Mouse (Mus musculus) kidney, embryonic 14.5 days (tissue): ENCODE measurements around the gene Rln3. TPM values are rescaled to one million over a fixed set of nuclear protein-coding genes. Genes with fewer than 3 reads are reported as not detected.

Source experiments
- ATAC-seq: fragments of 200-750 bp; cut with Nextera tagmentation; 2 replicates; pipeline ENCODE4 v1.8.0; 2017; ENCODE audit warnings: moderate number of reproducible peaks, mild to moderate bottlenecking, moderate TSS enrichment, moderate library complexity; ENCODE audit not compliant: low FRiP score, low TSS enrichment
- H3K27ac ChIP-seq: fragments of 300-500 bp; sonication (generic); 2 replicates; pipeline ENCODE4 v1.5.1; 2014; ENCODE audit warnings: low read depth, mild to moderate bottlenecking, low read length, moderate library complexity, mixed read lengths
- H3K27me3 ChIP-seq: fragments of 300-500 bp; sonication (generic); 2 replicates; pipeline ENCODE4 v1.6.1; 2014; ENCODE audit warnings: mild to moderate bottlenecking, low read length; ENCODE audit not compliant: control insufficient read depth, insufficient read depth
- H3K36me3 ChIP-seq: fragments of 300-500 bp; sonication (generic); 2 replicates; pipeline ENCODE4 v1.6.1; 2014; ENCODE audit warnings: low read length, mixed read lengths; ENCODE audit not compliant: control insufficient read depth, insufficient read depth
- H3K4me1 ChIP-seq: fragments of 300-500 bp; sonication (generic); 2 replicates; pipeline ENCODE4 v1.6.1; 2014; ENCODE audit warnings: low read length, mixed read lengths; ENCODE audit not compliant: control insufficient read depth, insufficient read depth
- H3K4me2 ChIP-seq: fragments of 300-500 bp; sonication (generic); replicated peaks from 2 replicates; pipeline ENCODE4 v1.6.1; 2014; ENCODE audit warnings: low read depth, mild to moderate bottlenecking, low read length
- H3K4me3 ChIP-seq: fragments of 300-500 bp; sonication (generic); 2 replicates; pipeline ENCODE4 v1.5.1; 2014; ENCODE audit warnings: mild to moderate bottlenecking, low read length
- H3K9ac ChIP-seq: fragments of 300-500 bp; sonication (generic); 2 replicates; pipeline ENCODE4 v1.6.1; 2014; ENCODE audit warnings: low read depth, mild to moderate bottlenecking, low read length, moderate library complexity
- H3K9me3 ChIP-seq: fragments of 300-500 bp; sonication (generic); 2 replicates; pipeline ENCODE4 v1.6.1; 2016; ENCODE audit warnings: low read length; ENCODE audit not compliant: control insufficient read depth
- WGBS: fragments of 180-500 bp; shearing (Covaris S2); extraction: QIAGEN DNeasy Blood & Tissue Kit; methylation state at CpG from one replicate; pipeline ENCODE4 v1.1.7; 2014; 5-methylcytosine and 5-hydroxymethylcytosine counted together
- microRNA counts: library from miRNA; unstranded; fragments of <30 nt; microRNA quantifications from one replicate; lab custom pipeline; 2017
- microRNA-seq: library from miRNA; unstranded; fragments of <30 nt; microRNA quantifications from one replicate; pipeline ENCODE4, GENCODE M21; 2016
- polyA plus RNA-seq: library from polyadenylated mRNA; unstranded; fragments of >200 nt; fragmentation: Nextera tagmentation; extraction: Ambion mirVana; gene quantifications from 2 replicates; pipeline ENCODE4 v1.2.1, GENCODE M21; 2014

Gene Rln3
- polyA plus RNA-seq, 1 experiment from 2014 or later = not detected

DNA sequence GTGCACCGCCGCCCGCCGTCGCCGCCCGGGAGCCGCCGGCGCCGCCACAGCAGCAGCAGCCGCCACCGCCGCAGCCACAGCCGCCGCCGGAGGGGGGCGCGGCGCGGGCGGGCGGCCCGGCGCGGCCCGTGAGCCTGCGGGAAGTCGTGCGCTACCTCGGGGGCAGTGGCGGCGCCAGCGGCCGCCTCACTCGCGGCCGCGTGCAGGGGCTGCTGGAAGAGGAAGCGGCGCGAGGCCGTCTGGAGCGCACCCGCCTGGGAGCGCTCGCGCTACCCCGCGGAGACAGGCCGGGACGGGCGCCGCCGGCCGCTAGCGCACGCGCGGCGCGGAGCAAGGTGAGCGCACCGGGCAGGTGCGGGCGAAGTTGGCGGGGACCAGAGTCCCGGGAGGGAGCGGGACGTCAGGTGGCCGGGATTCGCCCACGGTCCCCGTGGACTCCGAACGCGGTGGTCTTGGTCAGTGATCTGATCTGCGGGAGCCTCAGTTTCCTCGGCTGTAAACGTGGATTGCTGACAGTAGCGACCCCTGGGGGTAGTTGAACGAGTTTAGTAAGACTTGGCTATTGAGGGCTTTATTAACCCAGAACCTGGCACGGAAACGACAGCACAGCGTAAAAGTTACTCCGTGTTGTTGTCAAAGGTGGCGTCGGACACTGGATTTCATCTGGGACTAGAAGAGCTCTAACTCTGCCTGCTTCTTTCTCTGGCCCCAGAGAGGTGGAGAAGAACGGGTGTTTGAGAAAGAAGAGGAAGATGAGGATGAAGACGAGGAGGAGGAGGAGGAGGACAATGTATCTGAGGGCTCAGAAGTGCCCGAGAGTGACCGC lies 46.4 kb downstream of the Rln3 start:
- Histone ChIP-seq H3K9ac (peak overlapping the region; percentile 92), H3K9me3 (no peaks in the 10 kb centered on the region), H3K36me3 (peaks cover 30% of the 10 kb centered on the region), H3K4me3 (peak overlapping the region; percentile 81), H3K27me3 (no peaks in the 10 kb centered on the region; the same call in 1 of the 2 replicates), H3K4me2 (peak overlapping the region; percentile 84), H3K27ac (peak overlapping the region; percentile 65), H3K4me1 (peaks cover 20% of the 10 kb centered on the region)
- WGBS = under 1% methylated on average over 75 of the region's 92 CpGs
- peak; percentile 7; the same call in 1 of the 2 replicates for ATAC-seq

DNA sequence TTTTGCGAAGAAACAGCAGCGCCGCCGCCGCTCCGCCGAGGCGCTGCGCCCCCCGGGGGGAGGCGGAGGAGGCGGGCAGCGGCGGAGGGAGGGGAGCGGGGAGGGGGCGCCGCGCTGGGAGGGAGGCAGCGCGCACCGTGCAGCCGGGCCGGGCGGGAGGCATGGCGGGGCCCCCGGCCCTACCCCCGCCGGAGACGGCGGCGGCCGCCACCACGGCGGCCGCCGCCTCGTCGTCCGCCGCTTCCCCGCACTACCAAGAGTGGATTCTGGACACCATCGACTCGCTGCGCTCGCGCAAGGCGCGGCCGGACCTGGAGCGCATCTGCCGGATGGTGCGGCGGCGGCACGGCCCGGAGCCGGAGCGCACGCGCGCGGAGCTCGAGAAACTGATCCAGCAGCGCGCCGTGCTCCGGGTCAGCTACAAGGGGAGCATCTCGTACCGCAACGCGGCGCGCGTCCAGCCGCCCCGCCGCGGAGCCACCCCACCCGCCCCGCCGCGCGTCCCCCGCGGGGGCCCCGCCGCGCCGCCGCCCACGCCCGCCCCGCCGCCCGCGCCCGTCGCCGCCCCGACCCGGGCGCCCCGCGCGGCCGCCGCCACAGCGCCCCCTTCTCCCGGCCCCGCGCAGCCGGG lies 47.2 kb downstream of the Rln3 start, which contains the start of gene Samd1:
Samd1 (plus strand) TSS at position 162 of the 631 bp plus-strand sequence.
- H3K9me3 ChIP-seq = no peaks in the 10 kb centered on the region
- ATAC-seq = 0 out of 2 replicates have a peak, but pooled peaks have one; percentile 12
- peak within 1 kb of the TSS; percentile 96 for H3K27ac ChIP-seq
- H3K4me2 ChIP-seq = peak within 1 kb of the TSS; percentile 84
- under 1% methylated on average over 41 of the region's 112 CpGs for WGBS
- no peaks in the 10 kb centered on the region; the same call in 1 of the 2 replicates for H3K27me3 ChIP-seq
- H3K36me3 ChIP-seq = peaks cover 31% of the 10 kb centered on the region
- H3K9ac ChIP-seq = peak within 1 kb of the TSS; percentile 92
- H3K4me1 ChIP-seq = peaks cover 20% of the 10 kb centered on the region
- H3K4me3 ChIP-seq = peak within 1 kb of the TSS; percentile 81

DNA sequence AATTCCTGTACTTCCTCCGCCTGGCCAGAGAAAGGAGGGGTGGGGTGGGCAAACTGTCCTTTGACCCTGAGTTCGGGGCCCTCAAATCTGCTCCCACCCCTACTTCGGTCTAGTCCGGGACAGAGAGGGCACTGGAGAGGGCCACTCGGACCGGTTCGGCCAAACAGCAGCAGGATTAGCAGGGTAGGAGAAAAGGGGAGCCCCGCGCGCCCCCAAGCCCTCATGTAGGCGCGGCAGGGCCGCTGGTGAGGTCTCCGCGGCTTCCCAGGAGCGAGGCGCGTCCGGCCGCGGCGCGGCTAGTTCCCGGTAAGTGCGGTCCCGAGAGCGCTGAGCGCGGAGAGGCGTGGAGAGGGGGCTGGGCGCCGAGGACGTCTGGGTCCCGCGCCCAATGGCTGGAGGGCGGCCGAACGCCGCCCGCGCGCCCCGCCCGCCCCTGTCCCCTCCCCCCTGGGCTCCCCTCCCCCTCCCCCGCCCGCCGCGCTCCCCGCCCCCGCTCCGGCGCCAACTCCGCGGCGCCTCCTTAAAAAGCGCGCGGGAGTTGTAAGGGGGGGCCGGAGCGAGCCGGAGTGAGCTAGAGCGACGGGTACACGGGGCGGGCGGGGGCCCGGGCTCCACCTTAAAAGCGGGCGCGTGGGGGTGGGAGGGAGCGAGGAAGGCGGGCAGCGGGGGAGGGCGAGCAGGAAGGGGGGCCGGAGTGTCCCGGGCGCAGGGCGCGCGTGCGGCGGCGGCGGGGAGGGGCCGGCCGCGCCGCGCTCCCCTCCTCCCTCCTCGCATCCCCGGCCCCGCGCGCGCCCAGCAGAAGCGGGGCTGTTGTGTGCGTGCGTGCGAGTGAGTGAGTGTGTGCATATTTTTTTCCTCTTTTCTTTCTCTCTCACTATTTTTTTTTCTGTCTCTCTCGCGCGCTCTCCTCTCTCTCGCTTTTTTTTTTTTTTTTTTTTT lies 48.0 kb downstream of the Rln3 start:
- Histone ChIP-seq H3K4me3 (peak overlapping the region; percentile 81), H3K4me1 (peaks cover 20% of the 10 kb centered on the region), H3K4me2 (peak overlapping the region; percentile 70), H3K9ac (peak overlapping the region; percentile 92), H3K36me3 (peaks cover 34% of the 10 kb centered on the region), H3K27me3 (no peaks in the 10 kb centered on the region; the same call in 1 of the 2 replicates), H3K27ac (peak overlapping the region; percentile 96), H3K9me3 (no peaks in the 10 kb centered on the region)
- WGBS = under 1% methylated on average over 42 of the region's 103 CpGs
- ATAC-seq = peak; percentile 85

DNA sequence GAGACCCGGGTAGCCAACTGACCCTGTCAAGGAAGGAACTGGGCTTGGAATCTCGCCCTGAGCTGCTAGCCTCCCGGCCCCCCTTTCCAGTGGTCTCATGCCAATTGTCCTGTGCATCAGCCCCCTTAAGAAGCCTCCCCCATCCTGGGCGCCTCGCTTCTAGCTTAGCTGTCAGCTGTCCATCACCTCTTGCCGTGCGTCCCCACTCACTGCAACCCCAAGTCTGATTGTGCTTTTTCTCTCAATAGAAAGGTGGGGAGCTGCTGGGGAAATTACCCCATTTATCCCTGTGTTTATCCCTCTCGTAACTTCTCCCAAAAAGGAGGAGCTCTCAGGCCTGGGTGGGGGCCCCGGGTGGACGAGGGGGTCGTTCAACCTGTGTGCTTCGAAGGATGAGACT lies 48.8 kb downstream of the Rln3 start:
- Histone ChIP-seq H3K27me3 (no peaks in the 10 kb centered on the region; the same call in 1 of the 2 replicates), H3K4me3 (peak overlapping the region; percentile 81), H3K36me3 (peaks cover 40% of the 10 kb centered on the region), H3K4me1 (peaks cover 20% of the 10 kb centered on the region), H3K9ac (peak overlapping the region; percentile 92; the same call in 1 of the 2 replicates), H3K9me3 (no peaks in the 10 kb centered on the region), H3K27ac (peak overlapping the region; percentile 96), H3K4me2 (peak overlapping the region; percentile 70)
- ATAC-seq = no peak; the same call in 1 of the 2 replicates
- WGBS = 16% methylated on average over 12 of the region's 12 CpGs

DNA sequence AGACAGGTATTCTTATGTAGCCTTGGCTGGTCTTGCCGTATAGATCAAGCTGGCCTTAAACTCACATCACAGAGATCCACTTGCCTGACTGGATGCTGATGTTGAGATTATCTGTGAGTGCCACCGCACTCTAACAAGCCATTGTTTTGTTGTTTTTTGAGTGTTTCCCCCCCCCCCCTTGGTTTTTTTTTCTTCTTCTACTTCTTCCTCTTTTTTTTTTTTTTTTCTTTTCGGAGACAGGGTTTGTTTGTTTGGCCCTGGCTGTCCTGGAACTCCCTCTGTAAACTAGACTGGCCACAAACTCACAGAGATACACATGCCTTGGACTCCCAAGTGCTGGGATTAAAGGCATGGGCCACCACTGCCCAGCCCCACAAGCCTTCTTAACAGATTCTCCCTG lies 50.8 kb downstream of the Rln3 start:
- no peak overlapping the region for H3K9ac ChIP-seq
- H3K36me3 ChIP-seq = peaks cover 38% of the 10 kb centered on the region
- no peaks in the 10 kb centered on the region for H3K9me3 ChIP-seq
- peaks cover 8% of the 10 kb centered on the region for H3K4me1 ChIP-seq
- ATAC-seq = no peak
- 87% methylated on average over 3 of the region's 3 CpGs for WGBS
- no peaks in the 10 kb centered on the region for H3K27me3 ChIP-seq
- no peak overlapping the region for H3K4me2 ChIP-seq
- H3K4me3 ChIP-seq = no peak overlapping the region
- no peak overlapping the region for H3K27ac ChIP-seq

MicroRNA genes within 50 kb of the gene (microRNA counts, 519-probe panel; counts per million panel counts)
- not detected for microRNA mmu-miR-1199 (lab: Ali Mortazavi, UCI)
- microRNA mmu-miR-709 (lab: Ali Mortazavi, UCI) = 3,116 counts per million, percentile 10 among the panel's probes with 10 or more counts

Small RNAs within 50 kb of the gene (microRNA-seq; reads per million reads assigned to microRNA genes)
- gene Mir1199 (1.3 reads per million), gene Mir709 (not detected), gene Mir8111 (1.9 reads per million)

Other genes starting within 250 kb of the Rln3 start
- 24.4 and 27.5 TPM in 2 replicates for gene Adgrl1, start 144.9 kb downstream of the Rln3 start, polyA plus RNA-seq
- 0.37 and 0.61 TPM in 2 replicates for gene Gm10644, start 89.8 kb downstream of the Rln3 start, polyA plus RNA-seq
- gene Asf1b, start 89.5 kb downstream of the Rln3 start, polyA plus RNA-seq = 68.2 and 71.4 TPM in 2 replicates
- 123 and 124 TPM in 2 replicates for gene Prkaca, start 72.0 kb downstream of the Rln3 start, polyA plus RNA-seq
- gene Samd1, start 47.3 kb downstream of the Rln3 start, polyA plus RNA-seq = 17.9 and 31.9 TPM in 2 replicates
- 1.2 TPM in 2 replicates for gene 1700067K01Rik, start 43.5 kb downstream of the Rln3 start, polyA plus RNA-seq
- 3.6 and 5.7 TPM in 2 replicates for gene 2210011C24Rik, start 32.8 kb downstream of the Rln3 start, polyA plus RNA-seq
- gene Palm3, start 23.5 kb downstream of the Rln3 start, polyA plus RNA-seq = 5.9 and 7.4 TPM in 2 replicates
- gene Il27ra, start 2.4 kb downstream of the Rln3 start, polyA plus RNA-seq = 1.4 and 1.6 TPM in 2 replicates
- 1.2 and 2.2 TPM in 2 replicates for gene Gm10643, start 20.1 kb upstream of the Rln3 start, polyA plus RNA-seq
- gene Rfx1, start 21.8 kb upstream of the Rln3 start, polyA plus RNA-seq = 10.4 and 13.7 TPM in 2 replicates
- 10.4 and 18.3 TPM in 2 replicates for gene Dcaf15, start 59.8 kb upstream of the Rln3 start, polyA plus RNA-seq
- gene Podnl1, start 81.0 kb upstream of the Rln3 start, polyA plus RNA-seq = 0.19 and 0.34 TPM in 2 replicates
- gene Cc2d1a, start 102.9 kb upstream of the Rln3 start, polyA plus RNA-seq = 11.7 and 17.7 TPM in 2 replicates
- 0.87 and 1.2 TPM in 2 replicates for gene 4930432K21Rik, start 103.0 kb upstream of the Rln3 start, polyA plus RNA-seq
- 4.3 and 5.5 TPM in 2 replicates for gene Nanos3, start 140.2 kb upstream of the Rln3 start, polyA plus RNA-seq
- gene Zswim4, start 192.1 kb upstream of the Rln3 start, polyA plus RNA-seq = 10.2 and 15.7 TPM in 2 replicates
- 388 TPM in 2 replicates for gene D8Ertd738e, start 204.7 kb upstream of the Rln3 start, polyA plus RNA-seq
- 73.2 and 80.1 TPM in 2 replicates for gene Mri1, start 212.3 kb upstream of the Rln3 start, polyA plus RNA-seq
- 15.4 and 21.1 TPM in 2 replicates for gene Ccdc130, start 225.4 kb upstream of the Rln3 start, polyA plus RNA-seq